Mouse (Mus musculus) telencephalon, adult 2 months (tissue): Measurements from ENCODE around the gene Stoml3.

Source experiments
- DNase-seq: peaks from one replicate; pipeline ENCODE4 v3.0.0-alpha.2; 2011; ENCODE audit warnings: low read depth, low spot score

Stoml3 gene

DNA sequence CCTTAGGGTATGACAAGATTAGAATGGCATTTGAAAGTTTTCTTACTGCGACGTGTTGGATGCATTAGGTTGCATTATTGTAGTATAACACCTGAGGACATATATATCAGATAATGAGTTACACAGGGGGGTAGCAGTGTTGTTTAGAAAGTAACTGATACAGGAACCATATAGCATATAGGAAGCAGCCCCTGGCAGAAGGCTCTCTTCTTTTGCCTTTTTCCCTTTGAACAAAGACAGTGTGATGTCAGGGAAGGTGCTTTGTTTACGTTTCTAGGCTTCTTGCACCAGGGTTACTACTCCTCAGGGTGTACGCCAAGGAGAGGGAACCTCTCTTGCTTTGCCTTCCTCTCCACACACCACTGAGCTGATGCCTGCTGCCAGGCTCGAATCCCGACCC is at the start of gene Stoml3:
TSS of gene Stoml3 (plus strand) at position 301 of the 400 bp plus-strand sequence.
- no peak for DNase-seq

DNA sequence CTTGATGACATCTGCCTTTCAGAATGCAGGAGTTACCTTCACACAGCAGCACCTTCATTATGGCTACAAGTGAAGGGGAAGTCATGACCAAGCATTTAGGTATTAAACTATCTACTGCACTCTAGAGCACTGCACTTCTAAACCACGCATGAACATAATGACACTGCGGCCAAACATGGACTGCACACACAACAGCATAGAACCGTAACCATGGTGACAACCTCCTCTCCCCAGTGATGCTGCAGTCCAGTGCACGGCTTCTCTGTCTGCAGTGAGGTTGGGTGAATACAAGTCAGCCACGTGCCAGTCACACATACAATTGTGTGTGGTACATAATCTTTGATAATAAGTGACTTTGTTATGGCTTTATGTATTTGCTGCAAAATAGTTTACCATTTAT is 42.9 kb upstream of the Stoml3 start:
- DNase-seq: no peak

DNA sequence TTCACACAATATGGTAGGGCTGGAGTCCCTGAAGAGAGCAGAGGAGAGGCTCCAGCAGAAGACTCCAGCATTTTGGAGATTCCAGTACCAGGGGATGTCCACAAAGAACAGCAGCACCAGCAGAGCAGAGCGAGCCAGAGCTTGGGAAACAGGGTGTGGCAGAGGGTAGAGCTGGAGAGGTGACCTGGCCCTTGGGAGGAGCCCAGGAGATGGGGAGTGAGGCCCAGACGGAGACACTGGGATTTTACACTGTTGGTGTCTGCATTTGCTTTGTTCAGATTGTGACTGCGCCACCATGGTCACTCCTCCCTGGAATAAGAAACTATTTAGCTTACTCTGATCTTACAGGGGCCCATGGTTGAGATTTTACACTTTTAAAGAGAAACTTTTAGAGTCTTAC is 41.7 kb upstream of the Stoml3 start:
- no peak for DNase-seq

- DNase-seq: peak; percentile 81
Measured at GRCm38 (mm10) chr3:53448208-53448607, 40.2 kb upstream of the Stoml3 start.

DNA sequence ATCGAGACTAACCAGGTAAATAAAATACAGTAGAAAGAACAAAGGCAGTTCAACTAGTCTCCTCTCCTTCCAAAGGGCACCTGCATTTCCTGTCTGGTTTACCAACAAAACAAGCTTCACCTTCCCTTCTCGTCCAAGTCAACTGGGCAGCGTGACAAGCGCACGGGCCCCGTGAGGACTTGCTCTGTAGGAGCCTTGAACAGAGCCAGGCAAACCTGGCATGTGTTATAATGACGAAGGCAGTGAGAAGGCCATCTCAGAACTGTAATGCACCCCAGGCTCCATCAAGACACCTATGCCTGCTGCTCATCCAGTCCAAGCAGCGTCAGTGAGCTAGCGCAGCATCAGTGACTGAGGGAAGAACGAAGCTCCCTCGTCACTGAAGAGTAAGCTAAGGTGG is 37.8 kb upstream of the Stoml3 start:
- no peak for DNase-seq

- no peak for DNase-seq
Measured at GRCm38 (mm10) chr3:53452351-53452750, 36.1 kb upstream of the Stoml3 start.

GRCm38 (mm10) chr3:53453346-53453745 is 35.1 kb upstream of the Stoml3 start:
- no peak for DNase-seq

- DNase-seq: no peak
Measured at GRCm38 (mm10) chr3:53454005-53454404, 34.4 kb upstream of the Stoml3 start.

GRCm38 (mm10) chr3:53454561-53454960 is 33.9 kb upstream of the Stoml3 start:
- no peak for DNase-seq

- DNase-seq: no peak
Measured at GRCm38 (mm10) chr3:53454984-53455383, 33.5 kb upstream of the Stoml3 start.

- no peak for DNase-seq
Measured at GRCm38 (mm10) chr3:53457750-53458149, 30.7 kb upstream of the Stoml3 start.

GRCm38 (mm10) chr3:53460106-53460505 is 28.3 kb upstream of the Stoml3 start:
- DNase-seq: no peak

GRCm38 (mm10) chr3:53462701-53463045 is 25.8 kb upstream of the Stoml3 start:
- DNase-seq: no peak

DNA sequence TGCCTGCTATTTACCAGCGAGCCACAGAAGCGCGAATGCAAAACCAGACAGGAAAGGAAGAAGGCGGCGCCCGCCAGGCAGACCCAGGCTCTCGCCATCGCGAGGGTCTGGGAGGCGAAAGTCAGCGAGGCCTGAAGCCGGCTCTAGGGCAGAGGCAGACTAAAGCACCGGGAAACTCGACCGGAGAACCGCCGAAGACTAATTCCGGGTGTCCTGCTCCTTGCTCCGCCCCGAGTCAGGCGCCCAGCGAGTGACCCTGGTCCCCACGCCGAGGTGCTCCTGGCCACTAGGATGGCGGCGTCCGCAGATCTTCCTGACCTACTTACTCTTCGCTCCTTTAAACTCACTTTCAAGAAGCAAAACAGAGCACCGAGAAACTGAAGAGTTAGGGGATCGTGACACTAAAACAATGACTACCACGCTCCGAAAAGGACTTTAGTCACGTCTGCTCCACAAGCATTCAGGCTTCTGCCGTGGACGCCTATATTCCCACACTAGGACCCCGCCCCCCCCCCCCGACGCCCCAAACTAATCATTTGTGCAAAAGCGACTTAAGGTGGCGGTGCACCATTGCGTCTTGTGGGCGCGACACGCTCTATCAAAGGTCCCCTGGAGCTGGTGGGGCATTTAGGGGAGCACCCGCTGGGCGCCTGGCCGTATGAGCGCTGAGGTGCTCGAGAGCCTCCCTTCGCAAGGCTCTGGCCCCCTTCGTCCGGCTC is 25.2 kb upstream of the Stoml3 start, which contains the start of the genes Nhlrc3 and Proser1:
TSS of gene Nhlrc3 (minus strand) at position 287 of the 719 bp plus-strand sequence.
TSS of gene Proser1 (plus strand) at position 621 of the 719 bp plus-strand sequence.
- DNase-seq: peak; percentile 99

GRCm38 (mm10) chr3:53463765-53464114 is 24.7 kb upstream of the Stoml3 start:
- no peak for DNase-seq

GRCm38 (mm10) chr3:53464146-53464698 is 24.2 kb upstream of the Stoml3 start:
- no peak for DNase-seq

- DNase-seq: no peak
Measured at GRCm38 (mm10) chr3:53465330-53465729, 23.1 kb upstream of the Stoml3 start.

GRCm38 (mm10) chr3:53466481-53466880 is 22.0 kb upstream of the Stoml3 start:
- DNase-seq: no peak

DNA sequence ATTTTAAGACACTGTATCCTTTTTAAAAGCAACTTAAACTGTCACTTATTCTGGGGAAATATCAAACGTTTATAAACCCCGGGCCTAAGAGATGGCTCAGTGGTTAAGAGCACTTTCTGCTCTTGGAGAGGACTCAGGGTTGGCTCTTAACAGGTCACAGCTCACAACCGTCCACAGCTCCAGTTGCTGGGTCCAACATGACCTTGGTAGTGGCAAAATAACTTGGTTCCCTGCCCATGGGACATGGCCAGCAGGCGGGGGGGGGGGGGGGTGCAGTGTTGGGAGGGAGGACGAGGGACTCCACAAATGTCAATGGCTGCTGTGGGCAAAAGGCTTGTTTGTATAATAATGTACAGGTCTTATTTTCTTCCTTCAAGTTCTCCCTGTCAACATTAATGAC is 21.1 kb upstream of the Stoml3 start:
- no peak for DNase-seq

GRCm38 (mm10) chr3:53469650-53470049 is 18.8 kb upstream of the Stoml3 start:
- no peak for DNase-seq

GRCm38 (mm10) chr3:53472061-53472460 is 16.4 kb upstream of the Stoml3 start:
- no peak for DNase-seq

- DNase-seq: no peak
Measured at GRCm38 (mm10) chr3:53474179-53474578, 14.3 kb upstream of the Stoml3 start.

DNA sequence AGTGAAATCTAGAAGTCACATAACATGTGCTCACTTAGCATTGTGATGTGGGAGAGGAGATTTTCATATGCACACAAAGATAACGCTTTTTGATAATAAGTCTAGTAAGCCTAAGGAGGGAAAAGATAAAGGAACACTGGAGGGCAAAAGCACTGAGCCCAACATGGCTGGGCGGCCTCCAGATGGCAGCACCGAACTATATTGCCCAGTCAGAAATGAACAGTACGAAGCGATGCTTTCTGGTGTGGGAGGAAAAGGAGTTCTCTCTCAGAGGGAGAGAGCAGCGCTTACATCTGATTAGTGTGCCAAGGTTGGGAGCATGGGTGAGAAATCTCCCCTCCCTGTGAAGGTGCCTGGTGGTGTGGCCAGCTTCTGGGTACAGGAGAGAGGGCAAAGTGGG is 12.6 kb upstream of the Stoml3 start:
- DNase-seq: no peak

DNA sequence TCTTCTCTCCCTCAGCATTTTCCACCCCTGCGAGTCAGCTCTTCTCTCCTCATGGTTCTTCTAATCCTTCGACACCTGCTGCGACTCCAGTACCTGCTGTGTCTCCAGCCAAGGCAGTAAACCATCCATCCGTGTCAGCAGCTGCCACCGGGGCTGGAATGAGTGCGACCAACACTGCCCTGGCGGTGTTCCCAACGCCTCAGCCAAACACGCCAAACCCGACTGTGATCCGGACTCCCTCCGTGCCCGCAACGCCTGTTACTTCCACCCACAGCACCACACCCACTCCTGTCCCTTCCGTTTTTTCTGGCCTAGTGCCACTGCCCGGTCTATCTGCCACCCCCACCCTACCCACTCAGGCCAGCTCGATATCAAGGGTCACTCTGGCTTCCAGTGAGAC is 11.0 kb upstream of the Stoml3 start:
- DNase-seq: no peak
